Mouse (Mus musculus): ENCODE measurements around the gene Zcchc24. TPM values are rescaled to one million over a fixed set of nuclear protein-coding genes. Genes with fewer than 3 reads are reported as not detected.

Gene Zcchc24
- polyA plus RNA-seq, 1 experiment from 2014 or later, result 25.1 TPM

GRCm38 (mm10) chr14:25742943-25743342, 25.9 kb downstream of the Zcchc24 start:
- no peak overlapping the region for H3K4me2 ChIP-seq (replicated peaks)
- H3K9ac ChIP-seq, result no peak overlapping the region
- H3K27ac ChIP-seq, result no peak overlapping the region
- no peak overlapping the region for H3K4me3 ChIP-seq
- H3K27me3 ChIP-seq, result no peaks in the 10 kb centered on the region
- H3K36me3 ChIP-seq, result peaks cover 7% of the 10 kb centered on the region
- ATAC-seq (ENCODE audit: low FRiP score), result no peak
- WGBS, result 95% methylated on average over 5 of the region's 5 CpGs
- no peaks in the 10 kb centered on the region for H3K9me3 ChIP-seq (replicated peaks)
- peaks cover 28% of the 10 kb centered on the region for H3K4me1 ChIP-seq

DNA sequence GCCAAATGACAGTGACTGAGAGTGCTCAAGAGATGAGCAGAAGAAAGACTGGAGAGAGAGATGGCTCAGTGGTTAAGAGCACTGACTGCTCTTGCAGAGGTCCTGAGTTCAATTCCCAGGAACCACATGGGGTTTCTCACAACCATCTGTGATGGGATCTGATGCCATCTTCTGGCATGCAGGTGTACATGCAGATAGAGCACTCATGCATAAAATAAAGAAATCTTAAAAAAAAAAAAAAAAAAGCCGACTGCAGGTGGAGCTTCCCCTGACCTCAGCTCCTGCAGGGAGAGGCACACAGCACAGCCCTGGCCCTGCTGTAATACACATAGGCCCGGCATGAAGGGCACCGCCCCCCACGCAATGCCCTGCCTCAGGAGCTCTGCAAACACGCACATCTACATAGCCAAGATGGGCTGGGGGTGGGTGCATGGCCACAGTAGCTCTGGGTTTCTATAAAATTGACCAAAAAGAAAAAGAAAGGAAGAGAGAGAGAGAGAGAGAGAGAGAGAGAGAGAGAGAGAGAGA, 26.9 kb downstream of the Zcchc24 start:
- no peak overlapping the region for H3K4me3 ChIP-seq
- no peaks in the 10 kb centered on the region for H3K9me3 ChIP-seq (replicated peaks)
- H3K4me1 ChIP-seq, result peaks cover 30% of the 10 kb centered on the region
- no peak overlapping the region for H3K4me2 ChIP-seq (replicated peaks)
- H3K27ac ChIP-seq, result no peak overlapping the region
- WGBS, result 70% methylated on average over 5 of the region's 5 CpGs
- ATAC-seq (ENCODE audit: low FRiP score), result no peak
- H3K9ac ChIP-seq, result no peak overlapping the region
- peaks cover 3% of the 10 kb centered on the region; the same call in 1 of the 2 replicates for H3K36me3 ChIP-seq
- H3K27me3 ChIP-seq, result no peaks in the 10 kb centered on the region

- ATAC-seq (ENCODE audit: low FRiP score), result no peak
- 76% methylated on average over 3 of the region's 3 CpGs for WGBS
Observed at GRCm38 (mm10) chr14:25741211-25741610, 27.6 kb downstream of the Zcchc24 start.

GRCm38 (mm10) chr14:25739957-25740565, 28.8 kb downstream of the Zcchc24 start:
- Histone ChIP-seq H3K9me3 (replicated peaks) (no peaks in the 10 kb centered on the region), H3K27ac (no peak overlapping the region), H3K4me2 (replicated peaks) (no peak overlapping the region), H3K4me3 (no peak overlapping the region), H3K36me3 (peaks cover 3% of the 10 kb centered on the region; the same call in 1 of the 2 replicates), H3K27me3 (no peaks in the 10 kb centered on the region), H3K9ac (no peak overlapping the region), H3K4me1 (peaks cover 45% of the 10 kb centered on the region)
- WGBS, result 61% methylated on average over 4 of the region's 4 CpGs
- ATAC-seq (ENCODE audit: low FRiP score), result no peak

More at GRCm38 (mm10) chr14:25741211-25741610, 27.6 kb downstream of the Zcchc24 start:
- H3K4me2 ChIP-seq (replicated peaks), result no peak overlapping the region
- no peak overlapping the region for H3K9ac ChIP-seq
- H3K4me3 ChIP-seq, result no peak overlapping the region
- no peaks in the 10 kb centered on the region for H3K9me3 ChIP-seq (replicated peaks)
- no peaks in the 10 kb centered on the region for H3K27me3 ChIP-seq
- H3K36me3 ChIP-seq, result peaks cover 3% of the 10 kb centered on the region; the same call in 1 of the 2 replicates
- H3K27ac ChIP-seq, result no peak overlapping the region
- H3K4me1 ChIP-seq, result peaks cover 37% of the 10 kb centered on the region

DNA sequence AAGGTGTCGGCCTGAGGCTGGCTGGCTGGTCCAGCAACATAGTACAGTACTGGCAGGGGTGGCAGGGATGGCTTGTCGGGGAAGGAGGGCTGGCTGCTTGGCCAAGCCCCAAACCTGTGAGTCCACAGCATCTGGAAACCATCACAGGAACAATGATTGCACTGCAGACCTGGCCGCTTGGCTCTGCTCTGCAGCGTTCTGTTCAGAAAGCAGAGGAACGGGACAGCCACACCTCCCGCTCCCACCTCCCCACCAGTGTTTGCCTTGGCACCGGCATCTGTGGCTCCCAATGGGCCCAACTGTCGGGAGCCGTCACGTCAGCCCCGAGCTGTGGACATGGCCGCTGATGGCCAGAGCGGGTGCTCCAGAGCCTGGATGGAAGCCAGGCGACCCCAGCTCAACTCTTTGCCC, 30.2 kb downstream of the Zcchc24 start:
- 56% methylated on average over 14 of the region's 14 CpGs for WGBS
- Histone ChIP-seq H3K9me3 (replicated peaks) (no peaks in the 10 kb centered on the region), H3K4me1 (peaks cover 55% of the 10 kb centered on the region), H3K27ac (peak overlapping the region; percentile 40; the same call in 1 of the 2 replicates), H3K4me3 (no peak overlapping the region), H3K4me2 (replicated peaks) (no peak overlapping the region), H3K27me3 (no peaks in the 10 kb centered on the region), H3K9ac (no peak overlapping the region), H3K36me3 (no peaks in the 10 kb centered on the region)
- ATAC-seq (ENCODE audit: low FRiP score), result no peak

- Histone ChIP-seq H3K36me3 (no peaks in the 10 kb centered on the region), H3K27me3 (no peaks in the 10 kb centered on the region), H3K9me3 (replicated peaks) (no peaks in the 10 kb centered on the region), H3K4me2 (replicated peaks) (no peak overlapping the region), H3K9ac (no peak overlapping the region), H3K4me3 (no peak overlapping the region), H3K27ac (no peak overlapping the region), H3K4me1 (peaks cover 55% of the 10 kb centered on the region)
- 63% methylated on average over 6 of the region's 6 CpGs for WGBS
- no peak for ATAC-seq (ENCODE audit: low FRiP score)
Observed at GRCm38 (mm10) chr14:25736589-25736988, 32.2 kb downstream of the Zcchc24 start.

- Histone ChIP-seq H3K36me3 (no peaks in the 10 kb centered on the region), H3K4me2 (replicated peaks) (no peak overlapping the region), H3K9me3 (replicated peaks) (no peaks in the 10 kb centered on the region), H3K4me1 (peaks cover 55% of the 10 kb centered on the region), H3K9ac (no peak overlapping the region), H3K27me3 (no peaks in the 10 kb centered on the region), H3K27ac (no peak overlapping the region), H3K4me3 (no peak overlapping the region)
- 77% methylated on average over 3 of the region's 3 CpGs for WGBS
- no peak for ATAC-seq (ENCODE audit: low FRiP score)
Observed at GRCm38 (mm10) chr14:25736140-25736539, 32.7 kb downstream of the Zcchc24 start.

DNA sequence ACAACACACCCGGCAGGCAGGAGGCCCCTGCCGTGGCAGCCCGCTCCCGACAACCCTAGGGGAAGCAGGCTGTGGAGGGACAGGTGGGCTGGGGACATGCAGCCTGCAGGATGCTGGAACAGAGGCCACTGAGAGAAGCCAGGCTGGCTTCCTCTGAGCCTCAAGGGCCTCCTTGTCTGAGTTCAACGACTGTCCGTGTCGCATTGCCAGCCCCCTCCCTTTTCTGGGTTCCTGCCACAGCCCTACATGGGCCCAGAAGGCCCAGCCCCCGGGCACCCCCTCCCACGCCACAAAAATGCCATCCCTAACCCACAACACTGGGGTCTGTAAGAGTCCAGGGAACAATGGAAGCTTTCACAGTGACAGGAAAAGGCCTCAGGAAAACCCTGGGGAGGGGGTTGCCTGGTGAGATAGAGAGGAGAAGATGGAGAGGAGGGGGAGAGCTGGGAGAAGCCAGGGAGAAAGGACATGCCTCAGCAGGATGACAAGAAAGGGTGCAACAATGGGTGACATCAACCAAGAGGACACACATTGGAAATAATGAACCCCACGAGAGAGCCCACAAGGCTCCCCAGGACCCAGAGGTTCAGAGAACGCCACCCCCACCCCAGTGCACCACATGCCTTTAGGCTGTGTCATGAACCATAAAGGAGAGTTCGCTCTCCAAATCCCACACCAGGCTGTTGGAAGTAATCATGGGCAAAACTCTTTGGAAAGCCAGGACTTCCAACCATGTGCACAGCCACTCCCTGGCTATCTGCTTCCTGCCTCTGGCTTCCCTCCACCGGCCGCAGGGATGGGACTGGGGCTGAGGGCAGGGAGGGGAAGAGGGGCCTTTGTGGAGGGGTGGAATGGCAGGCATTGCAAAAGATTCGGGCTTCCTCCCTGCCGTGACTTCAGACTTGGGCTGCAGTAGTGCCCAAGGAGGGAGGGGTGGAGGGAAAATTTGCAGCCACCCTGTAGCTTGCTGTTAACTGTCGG, 33.8 kb downstream of the Zcchc24 start:
- peak overlapping the region; percentile 67 for H3K27ac ChIP-seq
- no peaks in the 10 kb centered on the region for H3K36me3 ChIP-seq
- H3K4me1 ChIP-seq, result peaks cover 44% of the 10 kb centered on the region
- H3K4me3 ChIP-seq, result no peak overlapping the region
- H3K9me3 ChIP-seq (replicated peaks), result no peaks in the 10 kb centered on the region
- no peaks in the 10 kb centered on the region for H3K27me3 ChIP-seq
- peak; percentile 89 for ATAC-seq (ENCODE audit: low FRiP score)
- H3K4me2 ChIP-seq (replicated peaks), result no peak overlapping the region
- no peak overlapping the region for H3K9ac ChIP-seq
- 21% methylated on average over 17 of the region's 17 CpGs for WGBS

- peaks cover 18% of the 10 kb centered on the region for H3K4me1 ChIP-seq
- no peaks in the 10 kb centered on the region for H3K36me3 ChIP-seq
- WGBS, result 65% methylated on average over 5 of the region's 5 CpGs
- H3K4me2 ChIP-seq (replicated peaks), result no peak overlapping the region
- no peak overlapping the region for H3K27ac ChIP-seq
- H3K9ac ChIP-seq, result no peak overlapping the region
- no peaks in the 10 kb centered on the region; the same call in 1 of the 2 replicates for H3K27me3 ChIP-seq
- no peak overlapping the region for H3K4me3 ChIP-seq
- no peaks in the 10 kb centered on the region for H3K9me3 ChIP-seq (replicated peaks)
- ATAC-seq (ENCODE audit: low FRiP score), result 0 out of 2 replicates have a peak, but pooled peaks have one; percentile 13
Observed at GRCm38 (mm10) chr14:25727149-25727510, 41.7 kb downstream of the Zcchc24 start.

DNA sequence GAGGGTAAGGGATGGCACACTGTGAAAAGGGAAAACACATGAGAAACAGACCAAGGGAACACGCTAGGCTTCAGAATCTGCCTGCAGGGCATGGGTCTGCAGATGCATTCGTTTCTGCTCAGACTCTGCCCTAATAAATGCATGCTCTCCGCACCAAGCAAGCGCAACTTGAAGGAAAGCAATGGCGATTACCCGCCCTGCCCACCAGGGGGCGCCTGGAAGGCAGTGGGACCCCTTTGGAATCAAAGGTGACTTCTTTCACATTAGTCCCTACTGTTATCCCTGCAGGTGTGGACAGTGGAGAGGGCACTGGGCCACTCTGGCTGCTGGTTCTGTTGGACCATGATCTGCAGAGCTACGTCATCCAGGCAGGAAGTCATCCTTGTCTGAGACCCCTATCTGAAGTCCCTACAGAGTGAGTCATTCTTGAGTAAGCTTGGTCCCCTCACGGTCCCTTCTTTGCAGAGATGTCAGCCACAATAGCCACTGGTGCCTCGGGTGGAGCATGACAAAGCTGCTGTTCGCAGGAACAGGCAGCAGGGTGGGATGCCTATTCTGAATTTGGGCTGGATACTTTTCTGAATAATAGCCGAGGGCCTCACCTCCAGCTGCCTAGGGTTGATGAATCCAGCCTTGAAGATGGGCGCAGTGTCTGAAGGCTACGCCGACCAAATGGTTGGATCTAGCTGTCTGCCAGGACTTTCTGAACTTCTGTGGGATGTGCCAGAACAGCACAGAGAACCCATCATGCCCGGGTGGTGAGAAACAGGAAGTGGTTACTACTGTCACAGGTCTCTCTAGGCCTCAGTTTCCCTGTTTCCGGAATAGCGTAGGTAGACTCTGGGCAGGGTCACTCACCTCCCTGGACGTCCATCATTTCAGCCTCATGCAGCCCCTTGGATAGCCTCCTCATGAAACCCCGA, 42.4 kb downstream of the Zcchc24 start:
- no peak overlapping the region for H3K4me3 ChIP-seq
- H3K4me1 ChIP-seq, result peaks cover 18% of the 10 kb centered on the region
- H3K4me2 ChIP-seq (replicated peaks), result no peak overlapping the region
- H3K9me3 ChIP-seq (replicated peaks), result no peaks in the 10 kb centered on the region
- WGBS, result 53% methylated on average over 20 of the region's 20 CpGs
- H3K27ac ChIP-seq, result no peak overlapping the region
- no peak overlapping the region for H3K9ac ChIP-seq
- H3K27me3 ChIP-seq, result no peaks in the 10 kb centered on the region; the same call in 1 of the 2 replicates
- peak; percentile 40; the same call in 1 of the 2 replicates for ATAC-seq (ENCODE audit: low FRiP score)
- H3K36me3 ChIP-seq, result no peaks in the 10 kb centered on the region

- Histone ChIP-seq H3K9me3 (replicated peaks) (0 out of 2 replicates have a peak, but pooled peaks cover 4% of the 10 kb centered on the region), H3K9ac (no peak overlapping the region)
- ATAC-seq (ENCODE audit: low FRiP score), result no peak
Observed at GRCm38 (mm10) chr14:25725690-25726089, 43.1 kb downstream of the Zcchc24 start.

More at GRCm38 (mm10) chr14:25725690-25726089, 43.1 kb downstream of the Zcchc24 start:
- WGBS, result 38% methylated on average over 4 of the region's 4 CpGs
- Histone ChIP-seq H3K27me3 (no peaks in the 10 kb centered on the region; the same call in 1 of the 2 replicates), H3K4me3 (no peak overlapping the region), H3K36me3 (no peaks in the 10 kb centered on the region), H3K4me2 (replicated peaks) (no peak overlapping the region), H3K4me1 (peaks cover 18% of the 10 kb centered on the region), H3K27ac (peak overlapping the region; percentile 67; the same call in 1 of the 2 replicates)

All from hindbrain, embryonic 12.5 days (tissue).